Mouse (Mus musculus) cerebellum, postnatal 25 days (tissue): ENCODE results near the gene Acr.
A peak's percentile ranks its signal among the peaks of the same experiment; 100 is the strongest.

ENCODE experiments used
- DNase-seq, 2 experiments: peaks; one replicate each; pipeline ENCODE4 v3.0.0; 2021; ENCODE audit warnings: mixed read lengths in 2 of 2

Gene Acr

GRCm38 (mm10) chr15:89568114-89568513, at the start of gene Acr:
Gene Acr (plus strand): TSS chr15:89568326.
- no peak for DNase-seq

- DNase-seq, result peak in 1 of 2 experiments; percentile 60
Measured at GRCm38 (mm10) chr15:89521951-89522350, 46.2 kb upstream of the Acr start.

GRCm38 (mm10) chr15:89522566-89523282, 45.4 kb upstream of the Acr start:
- peak; percentile 47 to 64 for DNase-seq

- peak; percentile 83 to 86 for DNase-seq
Measured at GRCm38 (mm10) chr15:89523283-89523832, 44.8 kb upstream of the Acr start.

- peak; percentile 60 to 62 for DNase-seq
Measured at GRCm38 (mm10) chr15:89524001-89524571, 44.0 kb upstream of the Acr start.

- peak; percentile 70 to 72 for DNase-seq
Measured at GRCm38 (mm10) chr15:89524611-89525415, 43.3 kb upstream of the Acr start.

GRCm38 (mm10) chr15:89525464-89525863, 42.7 kb upstream of the Acr start:
- peak; percentile 83 for DNase-seq

- peak in 1 of 2 experiments; percentile 41 for DNase-seq
Measured at GRCm38 (mm10) chr15:89525896-89526295, 42.2 kb upstream of the Acr start.

- DNase-seq, result peak; percentile 32 to 43
Measured at GRCm38 (mm10) chr15:89526776-89527325, 41.3 kb upstream of the Acr start.

- DNase-seq, result peak; percentile 36 to 37
Measured at GRCm38 (mm10) chr15:89527466-89527865, 40.7 kb upstream of the Acr start.

- peak in 1 of 2 experiments; percentile 31 for DNase-seq
Measured at GRCm38 (mm10) chr15:89528201-89528850, 39.8 kb upstream of the Acr start.

- no peak for DNase-seq
Measured at GRCm38 (mm10) chr15:89528923-89529322, 39.2 kb upstream of the Acr start.

GRCm38 (mm10) chr15:89530336-89530735, 37.8 kb upstream of the Acr start:
- peak; percentile 86 to 91 for DNase-seq

GRCm38 (mm10) chr15:89531399-89531798, 36.7 kb upstream of the Acr start:
- DNase-seq, result no peak

- DNase-seq, result peak; percentile 28 to 66
Measured at GRCm38 (mm10) chr15:89532026-89532923, 35.9 kb upstream of the Acr start.

GRCm38 (mm10) chr15:89532924-89533842, 34.9 kb upstream of the Acr start:
- DNase-seq, result peak; percentile 55 to 57

GRCm38 (mm10) chr15:89533843-89534207, 34.3 kb upstream of the Acr start:
- DNase-seq, result peak in 1 of 2 experiments; percentile 46

GRCm38 (mm10) chr15:89544171-89544570, 24.0 kb upstream of the Acr start:
- DNase-seq, result peak; percentile 68 to 78

- DNase-seq, result peak in 1 of 2 experiments; percentile 57
Measured at GRCm38 (mm10) chr15:89547321-89547720, 20.8 kb upstream of the Acr start.
